Mouse (Mus musculus) heart, embryonic 11.5 days (tissue): Measurements from ENCODE around the gene Zeb2. TPM values are rescaled to one million over a fixed set of nuclear protein-coding genes. Genes with fewer than 3 reads are reported as not detected.

Experiments used
- ATAC-seq: fragments of 200-750 bp; cut with Nextera tagmentation; replicated peaks from 2 replicates; pipeline ENCODE4 v1.8.0; 2017; ENCODE audit warnings: moderate library complexity; ENCODE audit not compliant: insufficient number of reproducible peaks, low FRiP score, low TSS enrichment
- H3K27ac ChIP-seq: fragments of 300-500 bp; sonication (generic); 2 replicates; pipeline ENCODE4 v1.5.1; 2014; ENCODE audit warnings: mild to moderate bottlenecking, low read depth, low read length
- H3K27me3 ChIP-seq: fragments of 300-500 bp; sonication (generic); 2 replicates; pipeline ENCODE4 v1.6.1; 2014; ENCODE audit warnings: mild to moderate bottlenecking, low read length, mixed read lengths; ENCODE audit not compliant: control insufficient read depth, insufficient read depth
- H3K36me3 ChIP-seq: fragments of 300-500 bp; sonication (generic); 2 replicates; pipeline ENCODE4 v1.6.1; 2014; ENCODE audit warnings: mild to moderate bottlenecking, low read length, moderate library complexity, mixed read lengths; ENCODE audit not compliant: control insufficient read depth, insufficient read depth
- H3K4me1 ChIP-seq: fragments of 300-500 bp; sonication (generic); 2 replicates; pipeline ENCODE4 v1.6.1; 2014; ENCODE audit warnings: low read length; ENCODE audit not compliant: control insufficient read depth, insufficient read depth
- H3K4me2 ChIP-seq: fragments of 300-500 bp; sonication (generic); 2 replicates; pipeline ENCODE4 v1.6.1; 2014; ENCODE audit warnings: mild to moderate bottlenecking, moderate library complexity
- H3K4me3 ChIP-seq: fragments of 300-500 bp; sonication (generic); 2 replicates; pipeline ENCODE4 v1.5.1; 2014; ENCODE audit warnings: low read depth, low read length
- H3K9ac ChIP-seq: fragments of 300-500 bp; sonication (generic); 2 replicates; pipeline ENCODE4 v1.6.1; 2014; ENCODE audit warnings: mild to moderate bottlenecking, low read depth, low read length, moderate library complexity
- H3K9me3 ChIP-seq: fragments of 300-500 bp; sonication (generic); replicated peaks from 2 replicates; pipeline ENCODE4 v1.6.1; 2016; ENCODE audit warnings: low read length; ENCODE audit not compliant: control insufficient read depth
- WGBS: fragments of 180-500 bp; shearing (Covaris S2); extraction: QIAGEN DNeasy Blood & Tissue Kit; methylation state at CpG from one replicate; pipeline ENCODE4 v1.1.7; 2014; ENCODE audit not compliant: insufficient replicate concordance; 5-methylcytosine and 5-hydroxymethylcytosine counted together
- polyA plus RNA-seq: library from polyadenylated mRNA; unstranded; fragments of >200 nt; fragmentation: Nextera tagmentation; extraction: Ambion mirVana; gene quantifications from 2 replicates; pipeline ENCODE4 v1.2.1, GENCODE M21; 2014

Gene Zeb2
- polyA plus RNA-seq, 1 experiment from 2014 or later = 27.5 TPM

DNA sequence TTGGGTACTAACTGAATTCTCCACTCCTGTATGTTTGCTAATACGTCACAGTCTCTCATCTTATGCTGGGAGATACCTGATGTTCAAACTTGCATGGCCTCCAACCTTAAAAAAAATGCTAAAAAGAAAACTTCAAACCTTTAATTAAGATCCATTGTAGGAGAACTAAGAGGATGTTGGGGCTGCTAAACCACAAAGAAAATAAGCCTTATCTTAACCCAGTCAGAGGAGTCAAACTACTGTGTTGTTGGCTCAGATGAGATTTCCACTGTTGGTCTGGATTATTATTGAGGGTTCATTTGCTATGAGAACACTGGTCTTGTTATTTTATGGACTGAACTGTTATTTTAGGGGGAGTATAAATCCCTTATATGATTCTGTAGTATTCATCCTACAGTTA lies 106.5 kb downstream of the Zeb2 start:
- 97% methylated on average over 1 of the region's 1 CpGs for WGBS
- Histone ChIP-seq H3K27ac (no peak overlapping the region), H3K4me1 (no peaks in the 10 kb centered on the region; the same call in 1 of the 2 replicates), H3K9me3 (no peaks in the 10 kb centered on the region), H3K4me2 (no peak overlapping the region), H3K36me3 (peaks cover 1% of the 10 kb centered on the region; the same call in 1 of the 2 replicates), H3K9ac (no peak overlapping the region), H3K4me3 (no peak overlapping the region), H3K27me3 (no peaks in the 10 kb centered on the region)
- no peak for ATAC-seq

DNA sequence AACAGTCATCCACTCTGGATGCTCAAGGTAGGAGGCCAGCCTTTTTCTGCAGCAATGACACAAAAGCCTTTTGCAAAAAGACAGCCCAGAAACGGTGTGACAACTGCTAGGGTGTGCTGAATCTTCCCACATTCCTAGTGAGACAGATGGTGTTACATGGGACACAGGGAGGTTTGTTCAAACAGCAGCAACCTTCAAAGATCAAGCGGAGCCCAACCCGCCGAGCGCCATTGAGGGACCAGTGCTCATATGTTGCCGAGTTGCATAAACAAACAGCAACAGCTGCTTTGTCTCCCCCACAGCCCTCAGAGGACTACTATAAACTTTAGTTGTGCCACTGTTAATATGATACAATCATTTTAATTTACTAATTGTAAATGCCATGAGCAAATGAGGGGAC lies 117.3 kb downstream of the Zeb2 start:
- peaks cover 24% of the 10 kb centered on the region for H3K36me3 ChIP-seq

DNA sequence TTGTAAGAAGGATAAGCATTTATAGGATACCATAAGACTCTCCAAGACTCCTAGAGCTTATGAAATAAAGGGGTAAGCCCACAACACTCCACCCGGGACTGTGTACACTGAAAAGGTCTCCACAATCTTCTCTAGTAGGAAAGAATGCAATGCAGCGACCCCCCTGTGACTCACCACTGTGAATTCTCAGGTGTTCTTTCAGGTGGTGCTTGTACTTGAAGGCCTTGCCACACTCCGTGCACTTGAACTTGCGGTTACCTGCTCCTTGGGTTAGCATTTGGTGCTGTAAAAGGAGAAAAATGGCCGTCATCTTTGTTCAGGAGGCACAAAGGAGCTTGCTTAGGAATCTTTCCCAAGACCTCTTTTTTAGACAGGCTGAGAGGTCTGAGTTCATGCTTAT lies 118.5 kb downstream of the Zeb2 start:
- Histone ChIP-seq H3K27me3 (no peaks in the 10 kb centered on the region), H3K27ac (no peak overlapping the region)
- no peak for ATAC-seq

More for the DNA sequence above, 117.3 kb downstream of the Zeb2 start:
- WGBS = 53% methylated on average over 6 of the region's 6 CpGs
- no peak overlapping the region for H3K4me2 ChIP-seq
- no peaks in the 10 kb centered on the region for H3K27me3 ChIP-seq
- no peak overlapping the region for H3K9ac ChIP-seq
- no peak overlapping the region for H3K4me3 ChIP-seq
- H3K9me3 ChIP-seq = no peaks in the 10 kb centered on the region
- no peak for ATAC-seq
- no peaks in the 10 kb centered on the region for H3K4me1 ChIP-seq
- H3K27ac ChIP-seq = no peak overlapping the region

DNA sequence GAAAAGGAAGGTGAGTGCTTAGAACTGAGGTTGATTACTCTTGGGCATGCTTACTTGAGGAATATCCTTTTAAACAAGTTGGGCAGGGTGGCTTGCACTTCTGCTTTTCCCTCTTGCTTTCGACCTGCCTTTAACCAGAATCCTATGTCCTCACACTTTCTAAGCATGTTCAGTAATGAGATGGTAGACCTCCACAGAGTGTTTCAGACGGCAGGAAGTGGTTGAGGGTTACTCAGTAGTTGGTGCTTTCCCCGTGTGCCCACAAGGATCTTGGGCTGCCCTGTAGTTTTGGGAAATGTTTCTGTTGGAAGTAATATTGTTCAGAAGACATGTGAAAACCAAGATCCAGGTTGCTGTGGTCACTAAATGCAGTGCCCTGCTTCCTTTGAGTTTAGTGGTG lies 135.5 kb downstream of the Zeb2 start:
- WGBS = 71% methylated on average over 3 of the region's 3 CpGs
- Histone ChIP-seq H3K36me3 (no peaks in the 10 kb centered on the region), H3K27ac (no peak overlapping the region)

More for the DNA sequence above, 118.5 kb downstream of the Zeb2 start:
- Histone ChIP-seq H3K9ac (no peak overlapping the region), H3K4me1 (no peaks in the 10 kb centered on the region), H3K4me2 (no peak overlapping the region), H3K4me3 (no peak overlapping the region), H3K9me3 (no peaks in the 10 kb centered on the region), H3K36me3 (peaks cover 27% of the 10 kb centered on the region)
- WGBS = 94% methylated on average over 5 of the region's 5 CpGs

DNA sequence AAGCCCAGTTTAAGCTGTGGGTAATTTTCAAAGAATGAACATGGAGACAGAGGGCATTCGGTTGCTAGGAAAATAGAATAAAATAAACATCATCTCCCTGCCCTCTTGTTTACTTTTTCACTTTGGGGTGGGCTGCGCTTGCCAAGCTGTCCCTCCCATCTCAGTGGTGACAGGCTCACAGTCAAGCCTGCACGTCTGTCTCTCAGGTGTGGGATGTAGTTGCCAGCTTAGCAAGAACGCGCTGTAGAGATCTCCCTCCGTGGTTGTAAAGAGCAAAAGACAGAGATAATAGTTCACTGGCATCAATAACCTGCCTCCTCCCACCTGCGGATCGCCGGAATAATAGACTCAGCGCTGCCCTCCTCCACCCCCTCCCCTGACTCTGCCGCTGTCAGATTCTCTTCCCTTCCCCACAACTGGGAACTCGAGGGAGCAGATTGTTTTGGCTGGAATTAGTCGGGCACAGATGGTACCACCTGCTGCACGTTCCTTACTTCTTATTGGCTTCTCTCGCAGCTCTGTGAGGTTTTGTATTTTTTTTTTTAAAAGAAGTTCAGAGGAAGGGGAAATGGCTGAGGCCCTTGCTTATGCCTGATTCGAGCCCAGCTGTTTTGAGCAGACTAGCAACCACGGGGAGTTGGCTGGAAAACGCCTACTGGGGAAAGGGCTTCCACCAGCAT lies 138.0 kb downstream of the Zeb2 start:
- WGBS = 8% methylated on average over 18 of the region's 18 CpGs
- H3K4me1 ChIP-seq = peaks cover 8% of the 10 kb centered on the region; the same call in 1 of the 2 replicates
- H3K36me3 ChIP-seq = no peaks in the 10 kb centered on the region
- H3K9ac ChIP-seq = 0 out of 2 replicates have a peak overlapping the region, but pooled peaks have one; percentile 31
- no peak for ATAC-seq
- H3K4me2 ChIP-seq = peak overlapping the region; percentile 72
- no peaks in the 10 kb centered on the region for H3K27me3 ChIP-seq
- no peaks in the 10 kb centered on the region for H3K9me3 ChIP-seq
- no peak overlapping the region for H3K27ac ChIP-seq
- H3K4me3 ChIP-seq = peak overlapping the region; percentile 38

More for the DNA sequence above, 135.5 kb downstream of the Zeb2 start:
- no peak overlapping the region for H3K9ac ChIP-seq
- no peak overlapping the region for H3K4me2 ChIP-seq
- peaks cover 8% of the 10 kb centered on the region; the same call in 1 of the 2 replicates for H3K4me1 ChIP-seq
- H3K9me3 ChIP-seq = no peaks in the 10 kb centered on the region
- H3K27me3 ChIP-seq = no peaks in the 10 kb centered on the region
- H3K4me3 ChIP-seq = no peak overlapping the region
- no peak for ATAC-seq

DNA sequence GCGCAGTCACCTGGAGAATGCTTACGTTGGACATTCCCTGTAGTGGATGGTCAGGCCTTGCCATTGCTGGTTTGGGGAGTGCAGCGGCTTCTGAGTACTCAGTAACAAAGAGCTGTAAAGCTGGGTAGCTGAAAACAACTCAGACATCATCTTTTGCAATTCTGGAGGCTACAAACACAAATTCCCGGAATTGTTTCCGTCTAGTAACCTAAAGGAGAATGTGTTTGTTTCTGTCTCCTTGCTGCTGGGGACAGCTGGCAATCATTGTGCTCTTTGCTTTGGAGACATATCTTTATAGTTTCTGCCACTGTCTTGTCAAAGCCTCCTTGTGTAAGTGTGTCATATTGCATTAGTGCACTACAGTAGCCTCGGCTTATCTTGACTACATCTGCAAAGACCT lies 139.2 kb downstream of the Zeb2 start:
- 65% methylated on average over 6 of the region's 6 CpGs for WGBS
- no peak overlapping the region for H3K27ac ChIP-seq
- no peaks in the 10 kb centered on the region for H3K36me3 ChIP-seq
- no peak overlapping the region for H3K9ac ChIP-seq
- no peak overlapping the region for H3K4me3 ChIP-seq
- no peak for ATAC-seq
- peaks cover 8% of the 10 kb centered on the region; the same call in 1 of the 2 replicates for H3K4me1 ChIP-seq
- no peak overlapping the region for H3K4me2 ChIP-seq
- H3K9me3 ChIP-seq = no peaks in the 10 kb centered on the region
- no peaks in the 10 kb centered on the region for H3K27me3 ChIP-seq

DNA sequence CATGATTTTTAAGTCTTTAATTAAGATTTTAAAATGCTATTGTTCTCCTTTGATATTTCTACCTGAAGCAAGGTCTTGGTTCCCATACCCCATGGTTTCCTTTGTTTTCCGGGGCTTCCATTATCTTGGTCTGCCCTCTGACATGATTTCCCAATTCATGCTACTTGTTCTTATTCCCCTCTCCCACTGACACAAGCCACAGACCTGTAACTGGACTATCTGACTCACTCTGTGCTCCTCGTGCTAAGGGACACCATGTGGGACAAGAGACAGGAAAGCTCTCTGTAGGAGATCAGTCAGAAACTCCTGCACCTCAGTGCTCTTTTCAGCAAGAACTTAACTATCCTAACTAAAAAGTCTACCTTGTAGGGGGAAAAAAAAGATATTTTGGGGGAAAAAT lies 139.6 kb downstream of the Zeb2 start:
- Histone ChIP-seq H3K36me3 (no peaks in the 10 kb centered on the region), H3K27ac (no peak overlapping the region), H3K4me3 (no peak overlapping the region), H3K9me3 (no peaks in the 10 kb centered on the region), H3K27me3 (no peaks in the 10 kb centered on the region), H3K9ac (no peak overlapping the region), H3K4me2 (no peak overlapping the region), H3K4me1 (peaks cover 8% of the 10 kb centered on the region; the same call in 1 of the 2 replicates)
- WGBS = 56% methylated on average over 2 of the region's 2 CpGs
- ATAC-seq = no peak

DNA sequence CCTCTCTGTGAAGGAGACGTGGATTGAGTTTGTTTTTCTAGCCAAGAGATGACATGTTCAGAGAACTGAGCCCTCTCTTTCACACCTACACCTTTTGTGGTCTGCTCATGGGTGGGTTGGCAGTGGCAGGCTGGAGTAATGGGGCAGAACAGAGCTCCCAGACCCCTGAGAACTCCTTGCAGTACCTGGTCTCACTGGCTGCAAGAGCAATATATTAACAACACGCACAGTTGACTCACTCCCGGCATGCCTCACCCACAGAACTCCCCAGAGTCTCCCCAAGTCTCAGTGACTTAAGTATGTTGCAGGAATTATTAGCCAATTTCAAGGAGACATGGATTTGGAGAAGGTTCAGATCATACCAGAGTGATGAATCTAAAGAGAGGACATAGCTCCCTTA lies 140.1 kb downstream of the Zeb2 start:
- H3K9me3 ChIP-seq = no peaks in the 10 kb centered on the region
- ATAC-seq = no peak
- peaks cover 8% of the 10 kb centered on the region; the same call in 1 of the 2 replicates for H3K4me1 ChIP-seq
- no peak overlapping the region for H3K27ac ChIP-seq
- no peaks in the 10 kb centered on the region for H3K27me3 ChIP-seq
- H3K36me3 ChIP-seq = no peaks in the 10 kb centered on the region
- H3K9ac ChIP-seq = no peak overlapping the region
- 72% methylated on average over 3 of the region's 3 CpGs for WGBS
- no peak overlapping the region for H3K4me2 ChIP-seq
- H3K4me3 ChIP-seq = no peak overlapping the region

DNA sequence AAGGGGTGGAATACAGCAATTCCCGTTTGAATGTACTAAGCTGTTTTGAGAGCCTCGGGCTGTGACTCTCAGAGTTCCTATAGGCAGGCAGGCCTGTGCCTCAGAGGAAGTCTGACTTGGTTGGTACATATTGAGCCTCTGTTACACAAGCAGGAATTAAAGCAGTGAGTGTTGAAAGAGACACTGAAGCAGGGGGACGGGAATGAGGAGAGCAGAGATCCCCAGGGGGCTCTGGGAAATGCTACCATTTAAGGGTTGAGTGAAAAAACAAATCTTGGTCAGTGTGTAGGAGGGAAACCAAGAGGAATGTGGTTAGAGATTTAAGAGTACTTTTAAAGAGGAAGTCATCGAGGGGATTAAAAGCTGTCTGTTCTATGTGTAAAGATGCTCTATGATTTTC lies 140.7 kb downstream of the Zeb2 start:
- Histone ChIP-seq H3K4me3 (no peak overlapping the region), H3K27me3 (no peaks in the 10 kb centered on the region), H3K4me1 (peaks cover 8% of the 10 kb centered on the region; the same call in 1 of the 2 replicates), H3K9ac (no peak overlapping the region), H3K27ac (no peak overlapping the region), H3K9me3 (no peaks in the 10 kb centered on the region), H3K4me2 (no peak overlapping the region), H3K36me3 (no peaks in the 10 kb centered on the region)
- 34% methylated on average over 4 of the region's 4 CpGs for WGBS
- ATAC-seq = no peak
